Mouse (Mus musculus) lung, embryonic 14.5 days (tissue): ENCODE data around the gene Gen1. TPM values are rescaled to one million over a fixed set of nuclear protein-coding genes. Genes with fewer than 3 reads are reported as not detected.

Experiments
- ATAC-seq: fragments of 200-750 bp; cut with Nextera tagmentation; 2 replicates; pipeline ENCODE4 v1.8.0; 2017; ENCODE audit warnings: mild to moderate bottlenecking, moderate TSS enrichment, moderate library complexity; ENCODE audit not compliant: insufficient read depth
- DNase-seq: peaks from one replicate; pipeline ENCODE4 v3.0.0-alpha.2; 2015
- H3K27ac ChIP-seq: fragments of 300-500 bp; sonication (generic); 2 replicates; pipeline ENCODE4 v1.5.1; 2014; ENCODE audit warnings: low read depth, mild to moderate bottlenecking, moderate library complexity
- H3K27me3 ChIP-seq: fragments of 300-500 bp; sonication (generic); 2 replicates; pipeline ENCODE4 v1.6.1; 2014; ENCODE audit warnings: low read length, control low read depth; ENCODE audit not compliant: insufficient read depth
- H3K36me3 ChIP-seq: fragments of 300-500 bp; sonication (generic); 2 replicates; pipeline ENCODE4 v1.6.1; 2014; ENCODE audit warnings: control low read depth; ENCODE audit not compliant: insufficient read depth
- H3K4me1 ChIP-seq: fragments of 300-500 bp; sonication (generic); 2 replicates; pipeline ENCODE4 v1.6.1; 2014; ENCODE audit warnings: antibody characterized with exemption, control low read depth; ENCODE audit not compliant: insufficient read depth
- H3K4me2 ChIP-seq: fragments of 300-500 bp; sonication (generic); 2 replicates; pipeline ENCODE4 v1.6.1; 2014; ENCODE audit warnings: mild to moderate bottlenecking
- H3K4me3 ChIP-seq: fragments of 300-500 bp; sonication (generic); 2 replicates; pipeline ENCODE4 v1.5.1; 2014; ENCODE audit warnings: low read depth, low read length
- H3K9ac ChIP-seq: fragments of 300-500 bp; sonication (generic); 2 replicates; pipeline ENCODE4 v1.6.1; 2014
- H3K9me3 ChIP-seq: fragments of 300-500 bp; sonication (generic); 2 replicates; pipeline ENCODE4 v1.6.1; 2016; ENCODE audit warnings: low read depth, low read length, control low read depth
- CTCF ChIP-seq: IDR thresholded peaks from 2 replicates; pipeline ENCODE4 v1.5.1; 2016; ENCODE audit warnings: antibody characterized with exemption, low read depth
- WGBS: fragments of 180-500 bp; shearing (Covaris S2); extraction: QIAGEN DNeasy Blood & Tissue Kit; methylation state at CpG from one replicate; pipeline ENCODE4 v1.1.7; 2014; 5-methylcytosine and 5-hydroxymethylcytosine counted together
- polyA plus RNA-seq: library from polyadenylated mRNA; unstranded; fragments of >200 nt; fragmentation: Nextera tagmentation; extraction: Ambion mirVana; gene quantifications from 2 replicates; pipeline ENCODE4 v1.2.1, GENCODE M21; 2014

Gen1 gene
- polyA plus RNA-seq, 1 experiment from 2014 or later, result 15.6 TPM

- Histone ChIP-seq H3K27ac (no peak overlapping the region), H3K36me3 (peaks cover 73% of the 10 kb centered on the region), H3K4me3 (no peak overlapping the region), H3K9ac (no peak overlapping the region), H3K27me3 (no peaks in the 10 kb centered on the region), H3K9me3 (no peaks in the 10 kb centered on the region), H3K4me2 (no peak overlapping the region), H3K4me1 (no peaks in the 10 kb centered on the region)
- WGBS, result 86% methylated on average over 3 of the region's 3 CpGs
- no peak for DNase-seq
- no peak for ATAC-seq
- TF ChIP-seq CTCF, result no peak
Measured at GRCm38 (mm10) chr12:11279886-11280285, 14.3 kb upstream of the Gen1 start.

GRCm38 (mm10) chr12:11277207-11277606, 11.6 kb upstream of the Gen1 start:
- ATAC-seq, result no peak
- no peak for TF ChIP-seq CTCF

GRCm38 (mm10) chr12:11276632-11277031, 11.0 kb upstream of the Gen1 start:
- no peak for TF ChIP-seq CTCF
- H3K36me3 ChIP-seq, result peaks cover 74% of the 10 kb centered on the region
- ATAC-seq, result no peak

More at GRCm38 (mm10) chr12:11277207-11277606, 11.6 kb upstream of the Gen1 start:
- no peaks in the 10 kb centered on the region for H3K27me3 ChIP-seq
- DNase-seq, result no peak
- H3K9me3 ChIP-seq, result no peaks in the 10 kb centered on the region
- no peak overlapping the region for H3K4me3 ChIP-seq
- no peak overlapping the region for H3K27ac ChIP-seq
- no peak overlapping the region for H3K4me2 ChIP-seq
- H3K36me3 ChIP-seq, result peaks cover 77% of the 10 kb centered on the region
- WGBS, result 95% methylated on average over 6 of the region's 6 CpGs
- no peaks in the 10 kb centered on the region for H3K4me1 ChIP-seq
- no peak overlapping the region for H3K9ac ChIP-seq

GRCm38 (mm10) chr12:11273185-11273584, 7.6 kb upstream of the Gen1 start:
- Histone ChIP-seq H3K36me3 (peaks cover 53% of the 10 kb centered on the region), H3K4me1 (peaks cover 3% of the 10 kb centered on the region; the same call in 1 of the 2 replicates), H3K9ac (no peak overlapping the region), H3K9me3 (no peaks in the 10 kb centered on the region), H3K27me3 (no peaks in the 10 kb centered on the region), H3K4me3 (no peak overlapping the region), H3K4me2 (no peak overlapping the region), H3K27ac (no peak overlapping the region)
- DNase-seq, result no peak
- 65% methylated on average over 1 of the region's 1 CpGs for WGBS
- TF ChIP-seq CTCF, result no peak
- no peak for ATAC-seq

More at GRCm38 (mm10) chr12:11276632-11277031, 11.0 kb upstream of the Gen1 start:
- H3K27me3 ChIP-seq, result no peaks in the 10 kb centered on the region
- H3K9ac ChIP-seq, result no peak overlapping the region
- DNase-seq, result no peak
- no peaks in the 10 kb centered on the region for H3K9me3 ChIP-seq
- no peak overlapping the region for H3K27ac ChIP-seq
- H3K4me2 ChIP-seq, result no peak overlapping the region
- no peak overlapping the region for H3K4me3 ChIP-seq
- no peaks in the 10 kb centered on the region for H3K4me1 ChIP-seq
- 89% methylated on average over 2 of the region's 2 CpGs for WGBS

- ATAC-seq, result no peak
- no peak for TF ChIP-seq CTCF
- H3K27ac ChIP-seq, result no peak overlapping the region
- WGBS, result 95% methylated on average over 4 of the region's 4 CpGs
- no peak overlapping the region for H3K4me2 ChIP-seq
- peaks cover 3% of the 10 kb centered on the region; the same call in 1 of the 2 replicates for H3K4me1 ChIP-seq
- no peak overlapping the region for H3K9ac ChIP-seq
- peaks cover 48% of the 10 kb centered on the region for H3K36me3 ChIP-seq
- no peak overlapping the region for H3K4me3 ChIP-seq
- no peaks in the 10 kb centered on the region for H3K9me3 ChIP-seq
- no peaks in the 10 kb centered on the region for H3K27me3 ChIP-seq
- no peak for DNase-seq
Measured at GRCm38 (mm10) chr12:11272568-11272967, 7.0 kb upstream of the Gen1 start.

- no peak for TF ChIP-seq CTCF
- 0 out of 2 replicates have a peak, but pooled peaks cover 8% of the 10 kb centered on the region for H3K36me3 ChIP-seq
- no peaks in the 10 kb centered on the region for H3K9me3 ChIP-seq
- H3K9ac ChIP-seq, result peak overlapping the region; percentile 96
- ATAC-seq, result no peak
- DNase-seq, result peak; percentile 13
- WGBS, result 3% methylated on average over 4 of the region's 4 CpGs
- H3K4me1 ChIP-seq, result peaks cover 3% of the 10 kb centered on the region; the same call in 1 of the 2 replicates
- no peaks in the 10 kb centered on the region for H3K27me3 ChIP-seq
- H3K4me2 ChIP-seq, result peak overlapping the region; percentile 83
- peak overlapping the region; percentile 96; the same call in 1 of the 2 replicates for H3K27ac ChIP-seq
- H3K4me3 ChIP-seq, result peak overlapping the region; percentile 86
Measured at GRCm38 (mm10) chr12:11267030-11267429, 1.4 kb upstream of the Gen1 start.

- H3K9me3 ChIP-seq, result no peaks in the 10 kb centered on the region
- no peaks in the 10 kb centered on the region for H3K27me3 ChIP-seq
- H3K27ac ChIP-seq, result peak overlapping the region; percentile 96
- DNase-seq (peak; percentile 63), ATAC-seq (peak; percentile 67)
- H3K9ac ChIP-seq, result peak overlapping the region; percentile 96
- no peak for TF ChIP-seq CTCF
- H3K4me3 ChIP-seq, result peak overlapping the region; percentile 86
- WGBS, result under 1% methylated on average over 51 of the region's 51 CpGs
- H3K4me1 ChIP-seq, result peaks cover 3% of the 10 kb centered on the region; the same call in 1 of the 2 replicates
- peak overlapping the region; percentile 83 for H3K4me2 ChIP-seq
- 0 out of 2 replicates have a peak, but pooled peaks cover 8% of the 10 kb centered on the region for H3K36me3 ChIP-seq
Measured at GRCm38 (mm10) chr12:11266282-11266985, 833 bp upstream of the Gen1 start.
